Mouse (Mus musculus) left cerebral cortex, postnatal 36 days (tissue): ENCODE results near the gene S100a5. TPM values are rescaled to one million over a fixed set of nuclear protein-coding genes. Genes with fewer than 3 reads are reported as not detected.

Experiments
- DNase-seq, 2 experiments: peaks; one replicate each; pipeline ENCODE4 v3.0.0; 2021 to 2022; ENCODE audit warnings: low spot score in 2 of 2, mixed read lengths in 1 of 2
- intact Hi-C: fragments of 180-260 bp; cut with DNase I; formaldehyde crosslinking; loops from one replicate; pipeline ENCODE4 v1.15.1; 2025
- total RNA-seq, 2 experiments: library from RNA; stranded (reverse); gene quantifications; 2 replicates each; pipeline ENCODE4 v1.2.3; 2021

Gene S100a5
- total RNA-seq, 2 experiments from 2014 or later = not detected

GRCm38 (mm10) chr3:90615415-90615814 lies 7.1 kb downstream of the S100a5 start:
- intact Hi-C loops = loop anchor here (1.0 to 5.0 kb wide), 2 partner anchors 30 to 37 kb away; partner anchors contain the start of gene S100a7a

GRCm38 (mm10) chr3:90615911-90616310 lies 7.6 kb downstream of the S100a5 start:
- intact Hi-C loops = loop anchor here (1.0 to 5.0 kb wide), 2 partner anchors 31 to 36 kb away; partner anchors contain the start of gene S100a7a
- no peak for DNase-seq

More at GRCm38 (mm10) chr3:90615415-90615814, 7.1 kb downstream of the S100a5 start:
- peak; percentile 57 to 74 for DNase-seq

- no peak for DNase-seq
- intact Hi-C loops = loop anchor here (5.0 kb wide), 1 partner anchor 35 kb away; the partner anchor contains the start of gene S100a7a
These were observed 9.3 kb downstream of the S100a5 start for GRCm38 (mm10) chr3:90617586-90617985.

GRCm38 (mm10) chr3:90621552-90621951 lies 13.2 kb downstream of the S100a5 start:
- DNase-seq = no peak
- intact Hi-C loops = no loop called here

- intact Hi-C loops = no loop called here
- DNase-seq = no peak
These were observed 15.2 kb downstream of the S100a5 start for GRCm38 (mm10) chr3:90623435-90624071.

- intact Hi-C loops = no loop called here
- DNase-seq = no peak
These were observed 17.2 kb downstream of the S100a5 start for GRCm38 (mm10) chr3:90625496-90625895.

GRCm38 (mm10) chr3:90626266-90627021 lies 18.1 kb downstream of the S100a5 start:
- intact Hi-C loops = no loop called here

GRCm38 (mm10) chr3:90627366-90627765 lies 19.0 kb downstream of the S100a5 start:
- no peak for DNase-seq
- intact Hi-C loops = no loop called here

More at GRCm38 (mm10) chr3:90626266-90627021, 18.1 kb downstream of the S100a5 start:
- DNase-seq = no peak

GRCm38 (mm10) chr3:90627807-90628206 lies 19.5 kb downstream of the S100a5 start:
- intact Hi-C loops = no loop called here
- DNase-seq = no peak

- DNase-seq = no peak
- intact Hi-C loops = no loop called here
These were observed 21.0 kb downstream of the S100a5 start for GRCm38 (mm10) chr3:90629298-90629697.

GRCm38 (mm10) chr3:90631984-90632383 lies 23.7 kb downstream of the S100a5 start:
- intact Hi-C loops = no loop called here
- DNase-seq = no peak

GRCm38 (mm10) chr3:90638511-90639275 lies 30.4 kb downstream of the S100a5 start:
- no peak for DNase-seq
- intact Hi-C loops = no loop called here

- no peak for DNase-seq
- intact Hi-C loops = no loop called here
These were observed 31.3 kb downstream of the S100a5 start for GRCm38 (mm10) chr3:90639511-90640154.

GRCm38 (mm10) chr3:90640981-90641380 lies 32.7 kb downstream of the S100a5 start:
- no peak for DNase-seq
- intact Hi-C loops = no loop called here

GRCm38 (mm10) chr3:90644220-90644619 lies 35.9 kb downstream of the S100a5 start:
- peak in 1 of 2 experiments; percentile 25 for DNase-seq
- intact Hi-C loops = no loop called here

- intact Hi-C loops = no loop called here
- no peak for DNase-seq
These were observed 39.0 kb downstream of the S100a5 start for GRCm38 (mm10) chr3:90647291-90647690.

GRCm38 (mm10) chr3:90648981-90649380 lies 40.7 kb downstream of the S100a5 start:
- intact Hi-C loops = loop anchor here (2.0 kb wide), 1 partner anchor 62 kb away; no protein-coding TSS in a partner anchor

GRCm38 (mm10) chr3:90649832-90650231 lies 41.5 kb downstream of the S100a5 start:
- DNase-seq = no peak
- intact Hi-C loops = loop anchor here (2.0 to 5.0 kb wide), 3 partner anchors 33 to 138 kb away; partner anchors contain the start of genes S100a1 and S100a13

More at GRCm38 (mm10) chr3:90648981-90649380, 40.7 kb downstream of the S100a5 start:
- peak in 1 of 2 experiments; percentile 8 for DNase-seq

GRCm38 (mm10) chr3:90652878-90653508 lies 44.7 kb downstream of the S100a5 start:
- DNase-seq = peak; percentile 71 to 80
- intact Hi-C loops = loop anchor here (2.0 to 5.0 kb wide), 3 partner anchors 36 to 158 kb away; partner anchors contain the start of genes S100a1 and S100a13
